9 mouse cellular contexts compared by ENCODE assay signal in genomic region chr5:134232568-134232967, GRCm38 (mm10). TPM values are rescaled to one million over a fixed set of nuclear protein-coding genes. Genes with fewer than 3 reads are reported as not detected.
DNase-seq lines count a peak whose midpoint lies in the region; ATAC-seq and TF ChIP-seq lines count a peak whose summit lies in the region.
"Had no signal": no experiment of that assay in that cellular context is flagged by ENCODE, and none has a peak within 500 bp of the region (broad histone marks: within the 10 kb centered on the region; RNA-seq: fewer than 3 reads in every experiment).

No protein-coding gene starts in this region.

- peak overlapping the region; percentile 59; the same call in 1 of the 2 replicates for H3K9ac ChIP-seq in heart, embryonic 13.5 days
- H3K9ac ChIP-seq: hindbrain, embryonic 15.5 days had no signal

- TF ChIP-seq CTCF in gastrocnemius, adult 2 months (IDR thresholded peaks at IDR 0.05) = no peak

- intact Hi-C loops in gastrocnemius, adult 2 months (cut with DNase I) = loop anchor here (5.0 kb wide), 1 partner anchor 45 kb away; no protein-coding TSS in a partner anchor

- DNase-seq in gastrocnemius, adult 2 months = no peak
- DNase-seq in gastrocnemius, postnatal 4 days (ENCODE audit: low spot score in 2 of 2) = no peak
- no peak for DNase-seq in limb, embryonic 10.5 days (ENCODE audit: low spot score)
- no peak for DNase-seq in left cerebral cortex, adult 9 months (ENCODE audit: low spot score in 2 of 2)
- DNase-seq in cerebellum, postnatal 25 days = no peak
- no peak for DNase-seq in gastrocnemius, adult 8-10 months (ENCODE audit: low spot score in 2 of 2)

- no peak overlapping the region for H3K4me2 ChIP-seq in heart, embryonic 13.5 days
- H3K4me2 ChIP-seq: hindbrain, embryonic 15.5 days had no signal

- 36% methylated on average over 7 of the region's 7 CpGs for WGBS in heart, embryonic 13.5 days
- WGBS in limb, embryonic 10.5 days = 19% methylated on average over 7 of the region's 7 CpGs

- H3K27ac ChIP-seq in gastrocnemius, adult 2 months = peak overlapping the region; percentile 71
- peak overlapping the region; percentile 33; the same call in 1 of the 2 replicates for H3K27ac ChIP-seq in heart, embryonic 13.5 days (replicated peaks)
- peak overlapping the region; percentile 67; the same call in 1 of the 2 replicates for H3K27ac ChIP-seq in limb, embryonic 10.5 days
- H3K27ac ChIP-seq: hindbrain, embryonic 15.5 days had no signal

- H3K4me3 ChIP-seq in gastrocnemius, adult 2 months = no peak overlapping the region; the same call in 1 of the 2 replicates
- no peak overlapping the region for H3K4me3 ChIP-seq in heart, embryonic 13.5 days
- no peak overlapping the region for H3K4me3 ChIP-seq in limb, embryonic 10.5 days
- H3K4me3 ChIP-seq: hindbrain, embryonic 15.5 days had no signal

- H3K27me3 ChIP-seq in heart, embryonic 13.5 days (replicated peaks) = no peaks in the 10 kb centered on the region
- no peaks in the 10 kb centered on the region for H3K27me3 ChIP-seq in limb, embryonic 10.5 days (ENCODE audit: low read depth, poor library complexity, severe bottlenecking)
- H3K27me3 ChIP-seq: hindbrain, embryonic 15.5 days had no signal

- ATAC-seq in heart, embryonic 13.5 days (ENCODE audit: extremely low read depth, insufficient number of reproducible peaks, low FRiP score, low TSS enrichment) = no peak
- ATAC-seq in megakaryocyte-erythroid progenitor cell, adult 5-6 weeks (replicated peaks; ENCODE audit: low FRiP score, low TSS enrichment, poor library complexity, severe bottlenecking) = peak; percentile 12

- H3K36me3 ChIP-seq in heart, embryonic 13.5 days = peaks cover 22% of the 10 kb centered on the region
- peaks cover 28% of the 10 kb centered on the region for H3K36me3 ChIP-seq in limb, embryonic 10.5 days

- H3K4me1 ChIP-seq in heart, embryonic 13.5 days = peaks cover 59% of the 10 kb centered on the region
- peaks cover 50% of the 10 kb centered on the region for H3K4me1 ChIP-seq in limb, embryonic 10.5 days

- H3K9me3 ChIP-seq in heart, embryonic 13.5 days = no peaks in the 10 kb centered on the region
- no peaks in the 10 kb centered on the region for H3K9me3 ChIP-seq in limb, embryonic 10.5 days (replicated peaks)
- H3K9me3 ChIP-seq: hindbrain, embryonic 15.5 days had no signal

RNA-seq across cellular contexts. Expression of gene Ncf1, which starts 3.1 kb away (rescaled TPM):
- total RNA-seq in gastrocnemius, adult 2 months (2021) = 1 to 10 TPM; 1.0 to 3.8 TPM
- 1 to 10 TPM; 6.4 to 7.7 TPM for total RNA-seq in gastrocnemius, postnatal 4 days (2021)
- 2.7 and 3.1 TPM in 2 replicates for polyA plus RNA-seq in heart, embryonic 13.5 days (2015; fragmentation: Nextera tagmentation; extraction: Ambion mirVana)
- 1.5 and 1.7 TPM in 2 replicates for polyA plus RNA-seq in limb, embryonic 10.5 days (2016; fragmentation: Nextera tagmentation; extraction: Ambion mirVana)
- total RNA-seq in megakaryocyte-erythroid progenitor cell, adult 5-6 weeks (2014; fragmentation: Nextera tagmentation) = 1.7 and 12.8 TPM in 2 replicates
- total RNA-seq in megakaryocyte-erythroid progenitor cell, adult 5-6 weeks (2017) = 3.3 and 3.9 TPM in 2 replicates
- 1 to 10 TPM in 2 of 4 experiments, under 1 TPM in 2; 0.65 to 1.5 (median 0.94) TPM for total RNA-seq in gastrocnemius, adult 8-10 months (2022)

RNA-seq across cellular contexts. Expression of gene Gtf2ird2, which starts 48.7 kb away (rescaled TPM):
- total RNA-seq in gastrocnemius, adult 2 months (2021) = 1 to 10 TPM; 6.1 to 6.4 TPM
- 10 to 100 TPM in 1 of 2 experiments, 1 to 10 TPM in 1; 9.8 to 10.3 TPM for total RNA-seq in gastrocnemius, postnatal 4 days (2021)
- polyA plus RNA-seq in heart, embryonic 13.5 days (2015; fragmentation: Nextera tagmentation; extraction: Ambion mirVana) = 5.8 and 6.3 TPM in 2 replicates
- polyA plus RNA-seq in limb, embryonic 10.5 days (2016; fragmentation: Nextera tagmentation; extraction: Ambion mirVana) = 5.3 and 7.3 TPM in 2 replicates
- 11.6 and 16.0 TPM in 2 replicates for total RNA-seq in megakaryocyte-erythroid progenitor cell, adult 5-6 weeks (2014; fragmentation: Nextera tagmentation)
- total RNA-seq in megakaryocyte-erythroid progenitor cell, adult 5-6 weeks (2017) = 8.6 and 9.0 TPM in 2 replicates
- total RNA-seq in gastrocnemius, adult 8-10 months (2022) = 1 to 10 TPM; 6.9 to 8.1 (median 7.2) TPM

RNA-seq across cellular contexts. Expression of gene Rcc1l, which starts 56.0 kb away (rescaled TPM):
- 10 to 100 TPM; 24.1 to 25.1 TPM for total RNA-seq in gastrocnemius, adult 2 months (2021)
- 10 to 100 TPM; 18.7 to 23.8 TPM for total RNA-seq in gastrocnemius, postnatal 4 days (2021)
- 24.3 and 25.4 TPM in 2 replicates for polyA plus RNA-seq in heart, embryonic 13.5 days (2015; fragmentation: Nextera tagmentation; extraction: Ambion mirVana)
- 44.5 and 48.3 TPM in 2 replicates for polyA plus RNA-seq in limb, embryonic 10.5 days (2016; fragmentation: Nextera tagmentation; extraction: Ambion mirVana)
- total RNA-seq in megakaryocyte-erythroid progenitor cell, adult 5-6 weeks (2014; fragmentation: Nextera tagmentation) = 28.5 and 44.3 TPM in 2 replicates
- total RNA-seq in megakaryocyte-erythroid progenitor cell, adult 5-6 weeks (2017) = 8.8 and 9.8 TPM in 2 replicates
- 10 to 100 TPM; 22.4 to 33.0 (median 28.5) TPM for total RNA-seq in gastrocnemius, adult 8-10 months (2022)
